Mouse (Mus musculus) hindbrain, embryonic 14.5 days (tissue): ENCODE data around the gene Rabl2. TPM values are rescaled to one million over a fixed set of nuclear protein-coding genes. Genes with fewer than 3 reads are reported as not detected.

Experiments
- ATAC-seq: fragments of 200-750 bp; cut with Nextera tagmentation; 2 replicates; pipeline ENCODE4 v1.8.0; 2017; ENCODE audit warnings: moderate number of reproducible peaks, mild to moderate bottlenecking, moderate TSS enrichment, moderate library complexity; ENCODE audit not compliant: low FRiP score
- DNase-seq: peaks from one replicate; pipeline ENCODE4 v3.0.0-alpha.2; 2015; ENCODE audit warnings: low spot score
- H3K27ac ChIP-seq: fragments of 300-500 bp; sonication (generic); 2 replicates; pipeline ENCODE4 v1.5.1; 2014; ENCODE audit warnings: mild to moderate bottlenecking, moderate library complexity
- H3K27me3 ChIP-seq: fragments of 300-500 bp; sonication (generic); 2 replicates; pipeline ENCODE4 v1.6.1; 2014; ENCODE audit warnings: mild to moderate bottlenecking, low read length, mixed read lengths; ENCODE audit not compliant: control insufficient read depth, insufficient read depth
- H3K36me3 ChIP-seq: fragments of 300-500 bp; sonication (generic); replicated peaks from 2 replicates; pipeline ENCODE4 v1.6.1; 2014; ENCODE audit not compliant: control insufficient read depth, insufficient read depth
- H3K4me1 ChIP-seq: fragments of 300-500 bp; sonication (generic); replicated peaks from 2 replicates; pipeline ENCODE4 v1.6.1; 2014; ENCODE audit warnings: antibody characterized with exemption, low read length, mixed read lengths; ENCODE audit not compliant: control insufficient read depth, insufficient read depth
- H3K4me2 ChIP-seq: fragments of 300-500 bp; sonication (generic); replicated peaks from 2 replicates; pipeline ENCODE4 v1.6.1; 2014; ENCODE audit warnings: mild to moderate bottlenecking, moderate library complexity
- H3K4me3 ChIP-seq: fragments of 300-500 bp; sonication (generic); replicated peaks from 2 replicates; pipeline ENCODE4 v1.5.1; 2014; ENCODE audit warnings: mild to moderate bottlenecking, low read length
- H3K9ac ChIP-seq: fragments of 300-500 bp; sonication (generic); 2 replicates; pipeline ENCODE4 v1.6.1; 2014
- H3K9me3 ChIP-seq: fragments of 300-500 bp; sonication (generic); 2 replicates; pipeline ENCODE4 v1.6.1; 2016; ENCODE audit warnings: low read length; ENCODE audit not compliant: control insufficient read depth
- WGBS: fragments of 180-500 bp; shearing (Covaris S2); extraction: QIAGEN DNeasy Blood & Tissue Kit; methylation state at CpG from one replicate; pipeline ENCODE4 v1.1.7; 2014; 5-methylcytosine and 5-hydroxymethylcytosine counted together
- polyA plus RNA-seq: library from polyadenylated mRNA; unstranded; fragments of >200 nt; fragmentation: Nextera tagmentation; extraction: Ambion mirVana; gene quantifications from 2 replicates; pipeline ENCODE4 v1.2.1, GENCODE M21; 2014

The Rabl2 gene
- polyA plus RNA-seq: 79.0 and 85.9 TPM in 2 replicates

DNA sequence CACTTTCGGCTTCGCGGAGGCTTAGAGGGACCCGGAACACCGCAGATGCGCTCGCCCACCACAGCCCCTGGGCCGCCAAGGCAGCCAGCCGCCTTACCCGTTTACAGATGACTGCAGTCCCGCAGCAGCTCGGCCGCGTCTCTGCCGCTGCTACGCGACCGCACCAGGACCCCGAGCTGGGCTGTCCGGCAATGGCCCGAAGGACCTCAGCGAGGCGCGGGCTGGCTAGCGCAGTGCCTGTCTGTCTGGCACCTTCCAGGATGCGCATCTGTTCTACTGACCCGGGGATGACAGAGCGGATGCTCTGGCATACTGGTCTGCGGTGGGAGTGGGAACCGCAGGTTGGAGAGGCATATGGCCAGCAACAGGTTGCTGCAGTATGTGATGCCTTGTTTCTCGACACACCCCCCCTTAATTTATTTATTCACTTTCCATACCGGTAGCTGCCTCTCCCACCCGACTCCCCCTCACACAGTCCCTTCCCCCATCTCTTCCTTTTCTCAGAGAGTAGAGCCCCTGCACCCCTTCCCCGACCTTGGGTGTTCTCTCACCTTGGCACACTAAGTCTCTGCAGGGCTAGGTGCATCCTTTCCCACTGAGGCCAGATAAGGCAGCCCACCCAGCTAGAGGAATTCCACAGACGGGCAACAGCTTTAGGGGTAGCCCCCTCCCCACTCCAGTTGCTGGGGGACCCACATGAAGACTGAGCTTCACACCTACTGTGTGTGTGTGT, at the start of gene Rabl2:
Gene Rabl2 (minus strand): TSS at position 201 of the 733 bp plus-strand sequence.
- H3K9me3 ChIP-seq: no peaks in the 10 kb centered on the region
- H3K4me2 ChIP-seq: peak within 1 kb of the TSS; percentile 90
- H3K36me3 ChIP-seq: peaks cover 20% of the 10 kb centered on the region
- peak within 1 kb of the TSS; percentile 74 for H3K4me3 ChIP-seq
- peak within 1 kb of the TSS; percentile 71 for H3K9ac ChIP-seq
- peaks cover 15% of the 10 kb centered on the region; the same call in 1 of the 2 replicates for H3K4me1 ChIP-seq
- ATAC-seq (peak; percentile 96), DNase-seq (peak; percentile 90)
- no peaks in the 10 kb centered on the region for H3K27me3 ChIP-seq
- H3K27ac ChIP-seq: peak within 1 kb of the TSS; percentile 81
- WGBS: under 1% methylated on average over 35 of the region's 35 CpGs

DNA sequence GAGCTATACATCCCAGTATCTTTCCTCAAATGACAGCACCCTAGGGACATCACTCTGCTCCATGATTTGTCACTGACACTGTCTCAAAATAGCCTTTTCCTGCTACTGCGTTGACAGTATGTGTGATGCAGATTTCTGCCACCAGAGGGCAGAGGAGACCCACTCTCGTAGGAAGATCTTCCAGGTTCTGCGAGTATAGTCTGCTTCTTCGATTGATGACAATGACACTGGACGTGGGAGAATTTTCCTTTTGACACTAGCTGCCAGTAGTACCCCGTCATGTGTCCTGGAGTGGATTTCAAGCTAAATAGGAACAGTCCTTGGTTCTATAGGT, 31.9 kb upstream of the Rabl2 start:
- Histone ChIP-seq H3K4me1 (no peaks in the 10 kb centered on the region), H3K36me3 (no peaks in the 10 kb centered on the region), H3K9me3 (0 out of 2 replicates have a peak, but pooled peaks cover 3% of the 10 kb centered on the region), H3K4me2 (0 out of 2 replicates have a peak overlapping the region, but pooled peaks have one; percentile 6), H3K4me3 (no peak overlapping the region), H3K27ac (no peak overlapping the region), H3K9ac (no peak overlapping the region), H3K27me3 (no peaks in the 10 kb centered on the region)
- WGBS: 9% methylated on average over 6 of the region's 6 CpGs
- DNase-seq (peak; percentile 95), ATAC-seq (0 out of 2 replicates have a peak, but pooled peaks have one; percentile 37)

DNA sequence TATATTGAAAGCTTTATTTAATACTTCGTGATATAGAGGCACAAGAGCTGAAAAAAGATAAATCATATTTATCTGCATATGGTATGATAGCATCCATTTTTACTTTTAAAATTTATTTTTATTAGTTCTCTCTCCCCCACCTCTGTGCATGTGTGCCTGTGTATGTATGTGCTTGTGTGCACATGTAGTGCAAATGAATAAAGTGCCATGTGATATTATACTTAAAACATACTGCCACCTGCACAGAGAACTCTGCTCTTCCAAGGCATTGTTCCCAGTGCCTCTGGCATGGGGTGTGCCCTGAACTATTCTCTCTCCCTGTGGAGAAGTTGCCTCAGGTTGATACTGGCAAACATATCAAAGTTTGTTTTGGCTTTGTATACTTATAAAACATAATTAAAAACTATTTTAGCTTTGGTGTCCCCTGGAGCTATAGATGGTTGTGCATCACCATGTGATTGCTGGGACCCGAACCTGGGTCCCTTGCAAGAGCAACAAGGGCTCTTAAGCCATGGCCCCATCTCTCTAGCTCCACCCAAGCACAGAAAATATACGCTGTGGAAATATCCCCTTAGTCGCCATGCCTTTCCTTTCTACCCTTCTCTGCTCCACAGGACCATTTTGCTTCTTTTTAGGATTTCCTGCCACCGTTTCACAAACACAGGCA, 31.4 kb upstream of the Rabl2 start:
- no peak for ATAC-seq
- WGBS: 62% methylated on average over 5 of the region's 5 CpGs

DNA sequence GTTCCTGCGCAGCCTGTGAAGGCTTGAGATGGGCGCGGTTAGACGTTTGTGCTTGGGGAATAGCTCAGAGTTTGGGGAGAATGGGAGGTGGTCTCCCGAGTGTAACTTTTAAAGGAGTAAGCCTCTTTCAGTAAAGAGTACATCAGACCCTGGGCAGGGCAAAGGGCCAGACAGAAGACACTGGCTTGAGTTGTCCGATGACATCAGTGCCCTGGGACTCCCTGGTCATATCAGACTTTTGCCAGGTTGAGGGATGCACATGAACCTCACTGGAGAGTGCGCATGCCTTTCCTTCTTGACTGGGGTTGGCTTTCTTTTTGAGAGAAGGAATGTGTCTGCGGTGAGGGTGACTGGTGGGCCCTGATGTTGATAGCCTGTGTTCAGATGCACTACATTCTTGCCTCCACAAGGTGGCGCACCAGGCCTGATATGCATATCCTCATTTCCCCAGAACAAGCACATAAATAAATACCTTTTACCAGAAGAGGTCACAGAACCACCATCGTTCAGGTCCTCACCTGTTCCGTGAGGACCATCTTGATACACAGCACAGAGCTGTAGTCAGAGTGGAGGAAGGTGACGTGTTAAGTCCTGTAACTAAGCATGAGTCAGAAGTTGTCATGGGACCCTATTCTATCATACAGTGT, 30.7 kb upstream of the Rabl2 start:
- WGBS: 74% methylated on average over 12 of the region's 12 CpGs
- ATAC-seq: 0 out of 2 replicates have a peak, but pooled peaks have one; percentile 8

More for the DNA sequence above, 31.4 kb upstream of the Rabl2 start:
- Histone ChIP-seq H3K4me1 (no peaks in the 10 kb centered on the region), H3K36me3 (no peaks in the 10 kb centered on the region), H3K4me3 (no peak overlapping the region), H3K9me3 (0 out of 2 replicates have a peak, but pooled peaks cover 3% of the 10 kb centered on the region), H3K9ac (no peak overlapping the region), H3K27ac (no peak overlapping the region), H3K4me2 (no peak overlapping the region), H3K27me3 (no peaks in the 10 kb centered on the region)
- no peak for DNase-seq

DNA sequence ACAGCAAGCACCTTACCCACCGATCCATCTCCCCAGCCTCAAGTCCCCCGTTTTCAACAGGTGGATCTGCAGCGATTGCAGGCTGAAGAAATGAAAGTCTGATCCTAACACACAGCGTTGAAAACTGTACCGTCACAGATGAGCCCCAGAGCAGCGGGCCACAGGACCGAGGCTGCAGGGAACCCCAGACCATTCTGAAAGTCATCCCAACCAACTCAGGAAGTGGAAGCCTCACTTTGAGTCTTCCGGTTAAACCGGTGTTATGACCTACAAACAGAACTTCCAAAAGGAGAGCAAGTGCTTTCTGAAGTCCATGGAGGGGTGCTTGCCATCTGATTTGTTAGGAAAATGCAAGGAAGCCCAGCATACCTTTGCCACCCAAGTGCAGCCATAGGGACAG, 16.2 kb upstream of the Rabl2 start:
- ATAC-seq (no peak), DNase-seq (no peak)
- Histone ChIP-seq H3K4me3 (no peak overlapping the region), H3K27me3 (no peaks in the 10 kb centered on the region), H3K9ac (no peak overlapping the region), H3K9me3 (no peaks in the 10 kb centered on the region), H3K36me3 (no peaks in the 10 kb centered on the region), H3K4me1 (no peaks in the 10 kb centered on the region), H3K4me2 (no peak overlapping the region), H3K27ac (no peak overlapping the region)
- WGBS: 87% methylated on average over 9 of the region's 9 CpGs

More for the DNA sequence above, 30.7 kb upstream of the Rabl2 start:
- Histone ChIP-seq H3K4me2 (no peak overlapping the region), H3K9ac (no peak overlapping the region), H3K27ac (no peak overlapping the region), H3K9me3 (0 out of 2 replicates have a peak, but pooled peaks cover 3% of the 10 kb centered on the region), H3K27me3 (no peaks in the 10 kb centered on the region), H3K4me3 (no peak overlapping the region), H3K36me3 (no peaks in the 10 kb centered on the region), H3K4me1 (no peaks in the 10 kb centered on the region)
- DNase-seq: peak; percentile 79

DNA sequence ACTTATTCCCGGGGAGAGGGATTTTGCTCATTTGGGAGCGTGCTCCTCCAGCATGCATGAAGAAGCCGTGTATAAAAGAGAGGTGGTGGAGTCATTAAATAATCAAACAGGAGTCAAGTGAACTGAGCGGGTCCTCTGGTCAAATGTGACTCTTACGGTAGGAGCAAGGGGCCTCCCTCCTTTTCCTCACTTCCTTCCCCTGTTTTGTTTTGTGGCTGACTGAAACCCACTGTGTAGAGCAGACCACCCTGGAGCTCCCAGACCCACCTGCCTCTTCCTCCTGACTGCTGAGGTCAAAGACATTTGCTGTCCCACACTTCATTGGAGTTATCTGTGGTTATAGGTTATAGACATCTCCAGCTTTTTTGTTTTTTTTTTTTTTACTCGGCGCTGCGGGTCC, 15.8 kb upstream of the Rabl2 start:
- no peak overlapping the region for H3K9ac ChIP-seq
- H3K9me3 ChIP-seq: no peaks in the 10 kb centered on the region
- no peak overlapping the region for H3K27ac ChIP-seq
- DNase-seq (no peak), ATAC-seq (no peak)
- no peak overlapping the region for H3K4me3 ChIP-seq
- H3K4me1 ChIP-seq: no peaks in the 10 kb centered on the region
- no peaks in the 10 kb centered on the region for H3K27me3 ChIP-seq
- WGBS: 89% methylated on average over 8 of the region's 8 CpGs
- H3K36me3 ChIP-seq: no peaks in the 10 kb centered on the region
- no peak overlapping the region for H3K4me2 ChIP-seq

DNA sequence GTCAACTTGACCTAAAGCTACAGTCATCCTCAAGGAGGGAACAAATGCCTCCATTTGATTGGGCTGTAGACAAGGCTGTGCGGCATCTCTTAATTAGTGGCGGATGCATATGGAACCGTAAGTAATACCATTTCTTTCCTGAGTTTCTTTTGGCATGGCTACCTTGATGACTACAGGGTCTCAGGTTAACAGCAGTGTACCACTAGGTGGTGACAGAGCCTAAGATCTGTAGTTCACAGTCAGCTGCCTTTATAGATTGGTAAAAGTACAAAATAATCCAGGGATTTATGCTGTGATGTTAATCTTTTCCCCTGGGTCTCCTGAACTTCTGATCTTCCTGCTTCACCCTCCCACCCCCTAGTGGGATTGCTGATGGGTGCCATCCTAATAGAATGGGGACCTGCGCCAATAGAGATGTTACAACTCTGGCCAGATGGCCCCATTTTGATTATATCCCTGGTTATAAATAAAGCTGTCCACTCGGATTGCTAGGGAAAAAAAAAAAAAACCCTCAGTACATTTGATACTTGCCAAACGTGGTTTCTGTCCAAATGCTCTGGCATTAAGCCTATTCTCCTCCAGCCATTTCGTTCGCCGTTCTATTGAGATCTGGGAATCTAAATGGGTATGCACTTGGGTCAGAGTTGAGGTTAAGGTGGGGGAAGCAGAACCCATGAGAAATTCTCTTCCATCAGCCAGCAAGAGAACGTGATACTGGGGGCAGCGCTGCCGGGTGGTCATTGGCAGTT, 14.3 kb upstream of the Rabl2 start:
- Histone ChIP-seq H3K4me1 (no peaks in the 10 kb centered on the region), H3K4me2 (no peak overlapping the region), H3K4me3 (no peak overlapping the region), H3K27ac (no peak overlapping the region), H3K9ac (no peak overlapping the region), H3K36me3 (no peaks in the 10 kb centered on the region), H3K9me3 (no peaks in the 10 kb centered on the region), H3K27me3 (no peaks in the 10 kb centered on the region)
- ATAC-seq: no peak
- no peak for DNase-seq
- 78% methylated on average over 12 of the region's 12 CpGs for WGBS

DNA sequence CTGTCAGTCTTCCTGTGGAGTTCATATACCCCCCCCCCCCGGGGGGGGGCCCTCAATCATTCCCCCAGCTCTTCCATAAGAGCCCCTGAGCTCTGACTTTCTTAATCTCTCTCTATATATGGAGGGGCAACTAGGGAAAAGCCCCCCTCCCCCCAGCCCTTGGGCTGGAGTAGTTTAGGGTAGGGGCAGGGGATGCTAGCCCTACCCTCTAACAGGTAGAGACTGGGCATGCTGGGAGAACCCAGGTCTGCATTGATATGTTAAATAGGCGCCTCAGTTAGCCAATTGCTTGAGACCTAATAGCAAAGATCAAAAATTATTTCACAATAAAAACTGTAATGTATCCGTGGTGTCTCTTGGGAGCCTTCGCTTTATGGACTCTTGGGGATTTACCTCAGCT, 825 bp upstream of the Rabl2 start:
- Histone ChIP-seq H3K4me3 (peak overlapping the region; percentile 74; the same call in 1 of the 2 replicates), H3K4me2 (peak overlapping the region; percentile 90), H3K9ac (peak overlapping the region; percentile 71), H3K4me1 (peaks cover 15% of the 10 kb centered on the region; the same call in 1 of the 2 replicates), H3K36me3 (peaks cover 14% of the 10 kb centered on the region; the same call in 1 of the 2 replicates), H3K9me3 (no peaks in the 10 kb centered on the region), H3K27ac (no peak overlapping the region), H3K27me3 (no peaks in the 10 kb centered on the region)
- WGBS: 50% methylated on average over 4 of the region's 4 CpGs
- no peak for DNase-seq
- ATAC-seq: peak; percentile 25
